Mouse (Mus musculus): ENCODE measurements around the gene Mtmr1. TPM values are rescaled to one million over a fixed set of nuclear protein-coding genes. Genes with fewer than 3 reads are reported as not detected.

Gene Mtmr1
- polyA plus RNA-seq, 1 experiment from 2014 or later, result 4.6 TPM

- H3K4me3 ChIP-seq (ENCODE audit: low read depth, low read length), result no peak overlapping the region
- H3K4me1 ChIP-seq (ENCODE audit: insufficient read depth), result no peaks in the 10 kb centered on the region
- DNase-seq (no peak), ATAC-seq (no peak)
- no peaks in the 10 kb centered on the region for H3K27me3 ChIP-seq (ENCODE audit: insufficient read depth, low read length)
- H3K9me3 ChIP-seq (ENCODE audit: low read length), result no peaks in the 10 kb centered on the region
- H3K9ac ChIP-seq (replicated peaks), result no peak overlapping the region
- H3K4me2 ChIP-seq (ENCODE audit: low read depth, low read length), result no peak overlapping the region
- H3K36me3 ChIP-seq (replicated peaks; ENCODE audit: insufficient read depth, low read length), result no peaks in the 10 kb centered on the region
- TF ChIP-seq EP300 (IDR thresholded peaks at IDR 0.05; ENCODE audit: low read depth) (no peak), CTCF (IDR thresholded peaks at IDR 0.05; ENCODE audit: low read depth) (no peak)
- no peak overlapping the region for H3K27ac ChIP-seq (ENCODE audit: low read depth)
Observed at GRCm38 (mm10) chrX:71366973-71367372, 2.4 kb downstream of the Mtmr1 start.

GRCm38 (mm10) chrX:71376781-71377180 is 12.2 kb downstream of the Mtmr1 start:
- Histone ChIP-seq H3K27me3 (ENCODE audit: insufficient read depth, low read length) (no peaks in the 10 kb centered on the region), H3K4me3 (ENCODE audit: low read depth, low read length) (no peak overlapping the region), H3K4me1 (ENCODE audit: insufficient read depth) (no peaks in the 10 kb centered on the region), H3K27ac (ENCODE audit: low read depth) (no peak overlapping the region), H3K9me3 (ENCODE audit: low read length) (no peaks in the 10 kb centered on the region), H3K4me2 (ENCODE audit: low read depth, low read length) (no peak overlapping the region), H3K9ac (replicated peaks) (no peak overlapping the region), H3K36me3 (replicated peaks; ENCODE audit: insufficient read depth, low read length) (no peaks in the 10 kb centered on the region)
- TF ChIP-seq EP300 (IDR thresholded peaks at IDR 0.05; ENCODE audit: low read depth) (no peak), CTCF (IDR thresholded peaks at IDR 0.05; ENCODE audit: low read depth) (no peak)
- DNase-seq (no peak), ATAC-seq (no peak)
- WGBS (ENCODE audit: insufficient replicate concordance), result 91% methylated on average over 1 of the region's 1 CpGs

- TF ChIP-seq CTCF (IDR thresholded peaks at IDR 0.05; ENCODE audit: low read depth) (no peak), EP300 (IDR thresholded peaks at IDR 0.05; ENCODE audit: low read depth) (no peak)
- Histone ChIP-seq H3K4me3 (ENCODE audit: low read depth, low read length) (no peak overlapping the region), H3K36me3 (replicated peaks; ENCODE audit: insufficient read depth, low read length) (no peaks in the 10 kb centered on the region), H3K27ac (ENCODE audit: low read depth) (no peak overlapping the region), H3K9me3 (ENCODE audit: low read length) (no peaks in the 10 kb centered on the region), H3K4me1 (ENCODE audit: insufficient read depth) (no peaks in the 10 kb centered on the region), H3K27me3 (ENCODE audit: insufficient read depth, low read length) (no peaks in the 10 kb centered on the region), H3K9ac (replicated peaks) (no peak overlapping the region), H3K4me2 (ENCODE audit: low read depth, low read length) (no peak overlapping the region)
- no peak for DNase-seq
- no peak for ATAC-seq
- 83% methylated on average over 2 of the region's 2 CpGs for WGBS (ENCODE audit: insufficient replicate concordance)
Observed at GRCm38 (mm10) chrX:71378435-71378834, 13.9 kb downstream of the Mtmr1 start.

- no peaks in the 10 kb centered on the region for H3K4me1 ChIP-seq (ENCODE audit: insufficient read depth)
- no peaks in the 10 kb centered on the region for H3K36me3 ChIP-seq (replicated peaks; ENCODE audit: insufficient read depth, low read length)
- no peak overlapping the region for H3K4me3 ChIP-seq (ENCODE audit: low read depth, low read length)
- no peak overlapping the region for H3K27ac ChIP-seq (ENCODE audit: low read depth)
- ATAC-seq, result no peak
- no peak overlapping the region for H3K4me2 ChIP-seq (ENCODE audit: low read depth, low read length)
- DNase-seq, result peak; percentile 13
- H3K27me3 ChIP-seq (ENCODE audit: insufficient read depth, low read length), result no peaks in the 10 kb centered on the region
- H3K9me3 ChIP-seq (ENCODE audit: low read length), result no peaks in the 10 kb centered on the region
- H3K9ac ChIP-seq (replicated peaks), result no peak overlapping the region
- TF ChIP-seq EP300 (IDR thresholded peaks at IDR 0.05; ENCODE audit: low read depth) (no peak), CTCF (IDR thresholded peaks at IDR 0.05; ENCODE audit: low read depth) (peak; percentile 68)
- 53% methylated on average over 5 of the region's 5 CpGs for WGBS (ENCODE audit: insufficient replicate concordance)
Observed at GRCm38 (mm10) chrX:71381571-71381970, 17.0 kb downstream of the Mtmr1 start.

- Histone ChIP-seq H3K9me3 (ENCODE audit: low read length) (no peaks in the 10 kb centered on the region), H3K36me3 (replicated peaks; ENCODE audit: insufficient read depth, low read length) (peaks cover 3% of the 10 kb centered on the region; the same call in 1 of the 2 replicates), H3K4me3 (ENCODE audit: low read depth, low read length) (no peak overlapping the region), H3K9ac (replicated peaks) (no peak overlapping the region), H3K27ac (ENCODE audit: low read depth) (no peak overlapping the region), H3K4me2 (ENCODE audit: low read depth, low read length) (no peak overlapping the region), H3K27me3 (ENCODE audit: insufficient read depth, low read length) (no peaks in the 10 kb centered on the region; the same call in 1 of the 2 replicates), H3K4me1 (ENCODE audit: insufficient read depth) (no peaks in the 10 kb centered on the region)
- ATAC-seq (no peak), DNase-seq (no peak)
- WGBS (ENCODE audit: insufficient replicate concordance), result 57% methylated on average over 4 of the region's 4 CpGs
- TF ChIP-seq EP300 (IDR thresholded peaks at IDR 0.05; ENCODE audit: low read depth), result no peak
- TF ChIP-seq CTCF (IDR thresholded peaks at IDR 0.05; ENCODE audit: low read depth), result no peak
Observed at GRCm38 (mm10) chrX:71396326-71396725, 31.8 kb downstream of the Mtmr1 start.

GRCm38 (mm10) chrX:71406290-71406689 is 41.7 kb downstream of the Mtmr1 start:
- Histone ChIP-seq H3K27me3 (ENCODE audit: insufficient read depth, low read length) (no peaks in the 10 kb centered on the region), H3K9me3 (ENCODE audit: low read length) (no peaks in the 10 kb centered on the region), H3K4me1 (ENCODE audit: insufficient read depth) (no peaks in the 10 kb centered on the region), H3K4me3 (ENCODE audit: low read depth, low read length) (no peak overlapping the region), H3K4me2 (ENCODE audit: low read depth, low read length) (no peak overlapping the region), H3K36me3 (replicated peaks; ENCODE audit: insufficient read depth, low read length) (no peaks in the 10 kb centered on the region), H3K9ac (replicated peaks) (no peak overlapping the region), H3K27ac (ENCODE audit: low read depth) (no peak overlapping the region)
- TF ChIP-seq CTCF (IDR thresholded peaks at IDR 0.05; ENCODE audit: low read depth) (no peak), EP300 (IDR thresholded peaks at IDR 0.05; ENCODE audit: low read depth) (no peak)
- no peak for ATAC-seq
- DNase-seq, result no peak

- Histone ChIP-seq H3K4me3 (ENCODE audit: low read depth, low read length) (no peak overlapping the region), H3K36me3 (replicated peaks; ENCODE audit: insufficient read depth, low read length) (no peaks in the 10 kb centered on the region), H3K4me1 (ENCODE audit: insufficient read depth) (no peaks in the 10 kb centered on the region), H3K9ac (replicated peaks) (no peak overlapping the region), H3K27ac (ENCODE audit: low read depth) (no peak overlapping the region), H3K9me3 (ENCODE audit: low read length) (no peaks in the 10 kb centered on the region), H3K4me2 (ENCODE audit: low read depth, low read length) (no peak overlapping the region), H3K27me3 (ENCODE audit: insufficient read depth, low read length) (no peaks in the 10 kb centered on the region)
- DNase-seq, result no peak
- WGBS (ENCODE audit: insufficient replicate concordance), result 65% methylated on average over 1 of the region's 1 CpGs
- TF ChIP-seq EP300 (IDR thresholded peaks at IDR 0.05; ENCODE audit: low read depth) (no peak), CTCF (IDR thresholded peaks at IDR 0.05; ENCODE audit: low read depth) (no peak)
- ATAC-seq, result no peak
Observed at GRCm38 (mm10) chrX:71408386-71408785, 43.8 kb downstream of the Mtmr1 start.

Measured in liver, postnatal 0 days (tissue).